Mouse (Mus musculus) olfactory bulb, adult 2 months (tissue): Measurements from ENCODE around the gene Olfr544. TPM values are rescaled to one million over a fixed set of nuclear protein-coding genes. Genes with fewer than 3 reads are reported as not detected.

ENCODE experiments used
- H3K27ac ChIP-seq: fragments of 200-500 bp; 2 replicates; pipeline ENCODE4 v1.5.1; 2012; ENCODE audit warnings: low read depth, low read length; ENCODE audit not compliant: insufficient read depth
- H3K4me1 ChIP-seq: fragments of 200-500 bp; 2 replicates; pipeline ENCODE4 v1.6.1; 2012; ENCODE audit warnings: low read length; ENCODE audit not compliant: control insufficient read depth, insufficient read depth
- H3K4me3 ChIP-seq: fragments of 200-500 bp; 2 replicates; pipeline ENCODE4 v1.5.1; 2012; ENCODE audit warnings: mild to moderate bottlenecking, low read depth, low read length, moderate library complexity; ENCODE audit not compliant: insufficient read depth
- CTCF ChIP-seq: fragments of 200-500 bp; IDR thresholded peaks from 2 replicates; pipeline ENCODE4 v1.5.1; 2012; ENCODE audit warnings: low read depth, mild to moderate bottlenecking, low read length, moderate library complexity; ENCODE audit not compliant: insufficient read depth
- POLR2A ChIP-seq: fragments of 200-500 bp; IDR thresholded peaks from 2 replicates; pipeline ENCODE4 v1.6.1; 2012; ENCODE audit warnings: mild to moderate bottlenecking, low read depth, low read length, moderate library complexity; ENCODE audit not compliant: insufficient read depth
- WGBS: fragments of 180-500 bp; shearing (Covaris S2); methylation state at CpG from one replicate; pipeline ENCODE4 v1.1.7; 2018; 5-methylcytosine and 5-hydroxymethylcytosine counted together
- polyA plus RNA-seq: library from polyadenylated mRNA; stranded (reverse); fragments of >200 nt; gene quantifications from 2 replicates; pipeline ENCODE4 v1.2.4, GENCODE M21; 2012; ENCODE audit warnings: low replicate concordance; ENCODE audit not compliant: missing spikeins, insufficient read depth, insufficient read length

The Olfr544 gene
- polyA plus RNA-seq, 1 experiment, result not detected

DNA sequence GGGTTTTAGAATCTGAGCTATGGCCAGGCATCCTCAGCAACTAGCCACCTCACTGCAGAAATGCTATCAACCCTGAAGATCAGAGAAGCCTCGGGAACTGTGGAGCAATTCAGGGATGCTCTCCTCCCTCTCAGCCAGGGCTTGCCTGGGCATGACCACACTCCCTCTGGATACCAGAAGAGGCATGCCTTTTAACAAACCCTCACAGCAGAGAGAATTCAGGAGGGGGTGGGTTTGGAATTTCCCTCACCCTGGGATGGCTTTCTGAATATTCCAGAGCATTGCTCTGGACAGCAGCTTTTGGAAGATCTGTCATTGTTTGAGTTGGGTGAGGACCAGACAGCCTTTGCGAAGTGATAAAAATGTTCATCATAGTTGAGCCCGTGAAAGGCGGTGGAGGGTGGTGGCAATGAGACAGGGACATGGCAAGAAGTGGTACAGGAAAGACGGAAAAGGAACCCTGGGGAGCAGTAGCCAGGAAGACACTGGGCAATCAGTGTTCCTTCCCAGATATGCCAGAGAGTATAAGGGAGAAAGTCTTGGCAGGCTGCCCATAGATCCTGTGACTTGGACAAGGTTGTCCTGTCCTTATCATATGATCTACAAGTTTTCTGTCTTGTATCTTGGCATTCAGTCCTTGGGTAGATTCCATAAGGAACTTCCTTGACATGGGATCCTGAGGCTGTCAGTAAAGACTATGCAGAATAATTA, 8.6 kb downstream of the Olfr544 start:
- TF ChIP-seq CTCF (no peak), POLR2A (no peak)
- no peak overlapping the region for H3K4me3 ChIP-seq
- WGBS, result 74% methylated on average over 5 of the region's 5 CpGs
- H3K4me1 ChIP-seq, result no peaks in the 10 kb centered on the region
- no peak overlapping the region for H3K27ac ChIP-seq

DNA sequence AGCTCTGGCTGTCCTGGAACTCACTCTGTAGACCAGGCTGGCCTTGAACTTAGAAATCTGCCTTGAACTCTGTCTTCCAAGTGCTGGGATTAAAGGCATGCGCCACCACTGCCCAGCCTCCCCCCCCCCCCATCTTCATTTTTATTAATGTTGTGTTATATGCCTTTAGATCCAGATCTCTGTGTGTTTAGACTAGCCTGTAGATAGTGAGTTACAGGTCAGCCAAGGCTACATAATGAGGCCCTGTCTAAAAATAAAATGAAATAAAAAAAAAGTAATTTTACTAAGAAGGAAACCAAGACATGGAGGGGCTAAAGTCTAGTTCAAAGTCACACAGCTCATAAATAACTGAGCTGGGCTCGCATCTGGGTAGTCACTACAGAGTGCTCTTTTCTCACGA, 9.2 kb downstream of the Olfr544 start:
- Histone ChIP-seq H3K4me3 (no peak overlapping the region), H3K27ac (no peak overlapping the region), H3K4me1 (no peaks in the 10 kb centered on the region)
- no peak for TF ChIP-seq CTCF
- TF ChIP-seq POLR2A, result no peak
- WGBS, result 88% methylated on average over 3 of the region's 3 CpGs

DNA sequence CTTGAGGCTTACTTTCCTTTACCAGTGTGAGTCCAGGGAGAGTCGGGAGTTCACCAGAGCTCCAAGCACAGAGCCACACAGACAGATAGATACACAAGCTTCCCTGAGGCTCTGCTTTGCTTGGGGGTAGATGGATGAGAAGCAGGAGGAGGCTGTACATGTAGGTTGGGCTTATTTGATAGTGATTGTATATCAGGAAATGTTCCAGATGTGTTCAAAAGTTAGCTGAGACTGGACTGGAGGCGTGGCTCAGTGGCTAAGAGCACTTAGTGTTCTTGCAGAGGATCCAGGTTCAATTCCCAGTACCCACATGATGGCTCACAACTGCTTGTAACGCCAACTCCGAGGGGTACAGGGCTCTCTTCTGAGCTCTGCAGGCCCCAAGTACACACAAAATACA, 9.7 kb downstream of the Olfr544 start:
- TF ChIP-seq POLR2A, result no peak
- TF ChIP-seq CTCF, result no peak
- no peak overlapping the region for H3K4me3 ChIP-seq
- no peaks in the 10 kb centered on the region for H3K4me1 ChIP-seq
- 90% methylated on average over 4 of the region's 4 CpGs for WGBS
- H3K27ac ChIP-seq, result no peak overlapping the region

- Histone ChIP-seq H3K27ac (no peak overlapping the region), H3K4me1 (no peaks in the 10 kb centered on the region), H3K4me3 (no peak overlapping the region)
- 73% methylated on average over 11 of the region's 11 CpGs for WGBS
- TF ChIP-seq CTCF (no peak), POLR2A (no peak)
Observed at GRCm38 (mm10) chr7:102477377-102477776, 10.7 kb downstream of the Olfr544 start.

DNA sequence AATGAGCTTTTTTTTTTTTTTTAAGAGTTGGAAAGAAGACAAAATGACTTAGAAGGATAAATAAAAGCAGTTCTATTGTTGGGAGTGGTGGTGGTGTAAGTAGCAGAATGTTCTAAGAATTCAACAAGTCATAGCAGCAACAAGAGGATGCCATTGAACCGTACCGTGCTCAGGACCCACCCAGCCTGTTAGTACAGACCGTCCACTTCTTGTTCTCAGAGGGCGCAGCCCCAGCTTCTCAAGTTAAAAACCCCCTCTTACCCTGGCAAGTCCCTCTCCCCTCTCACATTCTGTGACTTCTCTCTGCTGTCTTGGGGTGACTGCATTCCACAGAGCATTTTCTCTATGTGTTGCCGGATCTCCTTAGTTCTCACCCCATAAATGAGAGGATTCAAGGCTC, 11.5 kb downstream of the Olfr544 start:
- no peak overlapping the region for H3K27ac ChIP-seq
- no peak overlapping the region for H3K4me3 ChIP-seq
- WGBS, result 96% methylated on average over 5 of the region's 5 CpGs
- no peak for TF ChIP-seq POLR2A
- TF ChIP-seq CTCF, result no peak
- no peaks in the 10 kb centered on the region for H3K4me1 ChIP-seq

- TF ChIP-seq POLR2A (no peak), CTCF (no peak)
- Histone ChIP-seq H3K4me1 (no peaks in the 10 kb centered on the region), H3K4me3 (no peak overlapping the region), H3K27ac (no peak overlapping the region)
- WGBS, result 71% methylated on average over 5 of the region's 5 CpGs
Observed at GRCm38 (mm10) chr7:102472675-102473074, 15.4 kb downstream of the Olfr544 start.

GRCm38 (mm10) chr7:102467566-102467965, 20.5 kb downstream of the Olfr544 start:
- 77% methylated on average over 8 of the region's 8 CpGs for WGBS
- H3K4me3 ChIP-seq, result no peak overlapping the region

GRCm38 (mm10) chr7:102458618-102459380, 29.3 kb downstream of the Olfr544 start:
- 67% methylated on average over 5 of the region's 5 CpGs for WGBS
- no peak overlapping the region for H3K4me3 ChIP-seq
- H3K27ac ChIP-seq, result no peak overlapping the region
- no peaks in the 10 kb centered on the region for H3K4me1 ChIP-seq
- TF ChIP-seq POLR2A (no peak), CTCF (no peak)

More at GRCm38 (mm10) chr7:102467566-102467965, 20.5 kb downstream of the Olfr544 start:
- H3K4me1 ChIP-seq, result no peaks in the 10 kb centered on the region
- no peak overlapping the region for H3K27ac ChIP-seq
- no peak for TF ChIP-seq CTCF
- TF ChIP-seq POLR2A, result no peak

DNA sequence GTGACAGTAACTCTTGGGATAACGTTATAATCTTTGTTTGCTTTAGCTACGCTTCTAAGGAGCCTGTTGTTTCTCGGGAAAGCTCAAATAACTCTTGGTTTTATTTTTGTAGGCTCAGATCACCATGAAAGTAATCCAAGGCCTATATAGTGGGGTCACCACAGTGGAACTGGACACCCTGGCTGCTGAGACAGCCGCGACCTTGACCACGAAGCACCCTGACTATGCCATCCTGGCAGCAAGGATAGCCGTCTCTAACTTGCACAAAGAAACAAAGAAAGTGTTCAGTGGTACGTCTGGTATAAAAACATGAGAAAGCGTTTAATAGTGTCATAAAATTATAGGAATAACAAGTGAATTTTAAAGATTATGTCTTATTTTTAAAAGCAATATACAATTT, 41.7 kb downstream of the Olfr544 start:
- 90% methylated on average over 9 of the region's 9 CpGs for whole genome bisulfite sequencing
- Histone ChIP-seq H3K4me1 (peaks cover 3% of the 10 kb centered on the region; the same call in 1 of the 2 replicates), H3K4me3 (no peak overlapping the region), H3K27ac (no peak overlapping the region)
- TF ChIP-seq POLR2A (no peak), CTCF (no peak)
